Mouse (Mus musculus) skeletal muscle tissue, adult 2 months (tissue): ENCODE data around the gene Sart1.
"Not testable (repeated sequence)": the region's sequence is repeated elsewhere in the genome, so short reads cannot be mapped to it uniquely, and the experiment has no call there.

Source experiments
- DNase-seq: peaks from one replicate; pipeline ENCODE4 v3.0.0-alpha.2; 2012; ENCODE audit warnings: low read depth, low spot score

Gene Sart1

DNA sequence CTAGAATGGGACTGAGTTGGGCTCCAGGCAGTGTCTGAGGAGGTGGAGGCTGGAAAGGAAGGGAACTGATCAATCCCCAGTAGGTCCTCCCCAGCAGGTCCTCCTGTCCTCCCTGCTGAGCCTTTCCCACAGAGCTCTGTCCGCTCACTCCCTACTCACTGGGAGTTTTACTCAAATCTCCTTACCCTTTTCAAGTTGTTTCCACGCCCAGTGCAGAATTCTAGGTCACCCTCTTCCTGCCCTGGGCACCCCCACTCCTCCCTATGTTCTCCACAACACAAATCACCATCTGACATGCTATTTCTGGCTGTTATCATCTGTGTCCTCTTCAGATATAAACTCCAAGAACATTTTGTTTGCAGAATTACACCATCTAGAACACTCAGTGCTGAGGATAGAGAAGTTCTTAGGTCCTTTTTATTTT lies 26.0 kb upstream of the Sart1 start:
- DNase-seq: no peak

DNA sequence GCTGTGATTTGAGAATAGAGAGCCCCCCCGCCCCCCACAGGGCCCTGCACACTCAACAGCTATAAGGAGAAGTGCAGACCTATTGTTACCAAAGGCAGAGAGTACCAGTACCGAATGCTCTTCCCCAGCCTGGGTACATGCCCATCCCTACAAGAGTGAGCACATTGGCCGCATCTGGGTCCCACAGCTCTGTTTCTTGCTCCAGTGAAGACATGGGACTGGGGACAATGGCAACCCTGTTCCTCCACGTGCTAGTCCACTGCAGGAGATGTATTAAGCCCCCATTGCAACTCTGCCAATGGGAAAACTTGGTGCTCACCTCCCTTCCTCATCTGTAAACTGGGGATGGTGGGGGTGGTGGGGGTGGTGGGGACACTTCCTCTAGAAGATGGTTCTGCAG lies 25.3 kb upstream of the Sart1 start:
- no peak for DNase-seq

DNA sequence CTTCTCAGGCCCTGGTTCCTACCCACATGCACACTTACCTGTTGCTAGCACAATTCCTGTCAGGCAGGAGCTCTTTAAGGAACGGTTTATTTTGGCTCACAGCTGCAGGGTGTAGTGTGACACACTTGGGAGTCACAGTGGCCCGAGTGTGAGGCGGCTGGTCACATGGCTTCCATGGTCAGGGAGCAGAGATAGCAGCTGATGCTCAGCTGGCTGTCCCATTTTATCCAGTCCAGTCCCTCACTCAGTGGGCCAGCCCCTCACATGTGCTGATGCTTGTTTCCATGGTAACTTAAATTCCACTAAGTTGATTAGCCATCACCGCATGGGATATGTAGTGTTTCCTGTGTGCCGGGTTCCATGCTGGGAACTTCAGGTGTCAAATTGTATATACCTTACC lies 23.5 kb upstream of the Sart1 start:
- peak; percentile 82 for DNase-seq

DNA sequence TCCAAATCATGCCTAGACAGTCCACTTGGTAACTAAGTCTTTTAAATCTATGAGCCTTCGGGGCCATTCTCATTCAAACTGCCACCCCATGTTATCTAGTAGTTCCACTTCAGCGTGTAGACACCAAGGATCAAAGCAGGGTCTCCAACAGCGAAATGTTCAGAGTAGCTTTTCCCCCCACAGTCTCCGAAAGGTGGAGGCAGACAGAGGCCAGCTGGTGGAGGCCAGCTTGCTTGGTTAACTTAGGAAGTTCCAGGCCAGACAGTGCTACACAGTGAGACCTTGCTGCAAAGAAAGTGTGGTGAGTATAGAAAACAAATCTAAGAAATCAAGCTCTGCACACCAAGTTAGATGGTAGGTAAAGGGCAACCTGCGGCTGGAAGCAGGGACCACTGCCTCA lies 22.1 kb upstream of the Sart1 start:
- DNase-seq: no peak

DNA sequence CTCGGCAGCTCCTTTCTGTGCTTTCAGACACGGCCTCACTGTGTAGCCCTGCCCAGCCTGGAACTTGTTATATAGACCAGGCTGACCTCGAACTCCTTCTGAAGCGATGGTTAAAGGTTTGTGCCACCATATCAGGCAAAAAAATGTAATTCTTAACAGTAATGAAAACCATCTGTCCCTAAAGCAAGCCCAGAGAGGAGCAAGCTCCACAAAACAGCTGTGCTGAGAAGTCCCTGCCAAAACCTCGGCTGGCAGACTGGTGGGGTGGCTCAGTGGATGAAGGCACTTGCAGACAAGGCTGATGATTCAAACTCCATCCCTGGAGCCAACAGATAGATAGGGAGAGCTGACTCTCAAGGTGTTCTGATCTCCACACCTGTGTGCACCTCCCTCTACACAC lies 20.6 kb upstream of the Sart1 start:
- DNase-seq: no peak

DNA sequence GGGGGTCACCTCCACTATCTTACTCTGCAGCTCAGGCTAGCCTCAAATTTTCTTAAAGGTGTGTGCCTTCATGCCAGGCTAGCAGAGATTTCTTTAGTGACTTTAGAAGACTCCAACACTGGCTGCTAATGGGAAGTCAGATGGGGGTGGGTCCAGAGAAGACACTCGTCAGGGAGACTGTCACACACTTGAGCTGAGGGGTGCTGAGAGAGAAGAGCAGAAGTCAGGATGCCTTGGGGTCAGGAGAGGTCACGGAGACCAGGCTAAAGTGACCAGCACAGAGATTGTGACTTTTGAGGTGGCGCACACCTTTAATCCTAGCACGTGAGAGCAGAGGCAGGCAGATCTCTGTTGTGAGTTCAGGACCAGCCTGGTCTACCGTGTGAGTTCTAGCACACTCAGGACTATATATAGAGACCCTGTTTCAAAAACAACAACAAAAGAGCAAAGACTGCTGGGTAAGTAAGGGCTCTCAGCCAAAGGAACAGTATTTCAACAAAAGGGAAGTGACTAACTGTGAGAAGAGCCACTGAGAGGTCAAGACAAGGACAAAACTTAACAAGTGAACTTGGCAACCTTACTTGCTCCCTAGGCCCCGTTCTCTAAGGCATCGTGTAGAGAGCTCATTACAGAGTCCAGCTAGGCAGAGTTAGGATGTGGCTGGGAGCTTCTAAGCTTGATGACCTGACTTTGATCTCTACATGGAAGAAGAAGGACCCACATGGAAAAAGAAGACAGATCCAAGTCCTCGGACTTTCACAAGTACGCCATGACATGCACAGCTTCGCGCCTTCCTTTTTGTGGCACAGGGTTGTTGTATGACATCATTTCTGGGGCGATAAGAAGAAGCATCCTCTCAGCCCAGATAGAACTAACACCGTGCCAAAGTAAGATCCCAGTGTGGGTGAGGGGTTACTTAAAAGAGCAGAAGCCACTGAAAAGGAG lies 19.8 kb upstream of the Sart1 start:
- DNase-seq: no peak

DNA sequence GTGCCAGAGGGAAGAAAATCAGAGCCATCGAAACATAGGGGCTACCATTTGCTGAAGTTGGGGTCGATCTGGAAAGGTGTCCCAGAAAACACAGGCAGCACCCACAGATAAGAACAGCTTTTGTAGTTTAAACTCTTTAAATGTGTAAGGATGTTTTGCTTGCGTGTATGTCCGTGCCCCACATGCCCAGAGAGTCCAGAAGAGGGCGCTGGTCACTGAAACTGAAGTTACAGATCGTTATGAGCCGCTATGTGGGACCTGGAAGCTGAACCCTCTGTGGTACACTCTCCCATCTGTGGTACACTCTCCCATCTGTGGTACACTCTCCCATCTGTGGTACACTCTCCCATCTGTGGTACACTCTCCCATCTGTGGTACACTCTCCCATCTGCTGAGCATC lies 18.6 kb upstream of the Sart1 start:
- peak; percentile 88 for DNase-seq

DNA sequence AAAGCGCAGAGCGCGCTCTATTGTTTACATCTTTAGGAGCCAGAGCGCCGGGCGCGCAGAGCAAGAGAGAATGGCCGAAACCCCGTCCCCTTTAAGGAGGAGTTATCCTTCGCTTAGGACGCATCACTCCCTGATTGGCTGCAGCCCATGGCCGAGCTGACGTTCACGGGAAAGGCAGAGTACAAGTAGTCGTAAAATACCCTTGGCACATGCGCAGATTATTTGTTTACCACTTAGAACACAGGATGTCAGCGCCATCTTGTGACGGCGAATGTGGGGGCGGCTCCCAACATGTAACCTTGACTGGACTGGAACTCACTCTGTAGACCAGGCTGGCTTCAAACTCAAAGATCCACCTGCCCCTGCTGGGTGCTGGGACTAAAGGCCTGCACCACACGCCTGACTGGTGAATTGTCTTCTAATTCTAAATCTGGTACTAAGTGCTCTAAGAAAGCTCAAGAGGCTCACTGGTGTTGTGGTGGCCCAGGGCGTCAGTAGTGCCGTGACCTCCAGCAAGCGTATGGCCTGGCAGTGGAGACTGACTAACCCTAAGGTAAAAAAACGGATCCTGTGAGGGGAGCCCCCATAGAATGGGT lies 18.1 kb upstream of the Sart1 start:
- DNase-seq: peak; percentile 76

DNA sequence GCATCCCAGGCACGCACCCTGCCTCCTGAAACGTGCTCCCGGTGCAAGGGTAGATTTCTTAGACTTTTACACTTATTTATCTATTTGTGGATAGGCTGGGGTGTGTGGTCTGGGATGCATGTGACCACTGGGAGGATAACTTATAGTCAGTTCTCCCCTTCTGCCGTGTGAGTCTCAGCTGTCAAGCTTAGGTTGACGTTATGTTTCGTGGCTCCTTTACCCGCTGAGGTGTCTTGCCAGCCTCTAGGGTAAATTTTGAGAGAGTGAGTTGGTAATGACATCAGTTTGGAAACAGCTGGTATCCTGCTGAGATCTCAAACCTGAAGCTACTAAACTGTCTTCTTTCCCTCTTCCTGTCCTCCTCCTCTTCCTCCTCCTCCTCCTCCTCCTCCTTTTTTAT lies 17.4 kb upstream of the Sart1 start:
- no peak for DNase-seq

DNA sequence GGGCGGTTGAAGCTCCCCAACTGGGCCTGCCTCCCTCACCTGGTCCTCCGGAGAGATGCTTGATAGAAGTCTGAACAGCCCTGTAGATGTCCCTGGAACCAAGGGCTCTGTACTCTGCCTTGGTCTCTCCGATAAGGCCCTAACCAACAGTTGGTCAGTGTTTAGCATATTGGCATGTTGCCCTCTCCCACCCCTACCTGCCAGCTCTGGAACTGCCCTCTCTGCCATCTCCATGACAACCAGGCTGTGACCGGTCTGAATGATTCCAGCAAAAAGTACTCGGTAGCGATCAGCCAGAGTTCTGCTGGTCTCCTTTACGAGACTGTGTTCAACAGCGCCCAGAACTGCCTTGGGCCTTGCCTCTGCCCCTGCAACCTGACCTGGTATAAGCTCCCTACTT lies 13.8 kb upstream of the Sart1 start, which contains the start of gene Tsga10ip:
TSS of gene Tsga10ip (minus strand) at position 234 of the 400 bp plus-strand sequence.
- DNase-seq: no peak

DNA sequence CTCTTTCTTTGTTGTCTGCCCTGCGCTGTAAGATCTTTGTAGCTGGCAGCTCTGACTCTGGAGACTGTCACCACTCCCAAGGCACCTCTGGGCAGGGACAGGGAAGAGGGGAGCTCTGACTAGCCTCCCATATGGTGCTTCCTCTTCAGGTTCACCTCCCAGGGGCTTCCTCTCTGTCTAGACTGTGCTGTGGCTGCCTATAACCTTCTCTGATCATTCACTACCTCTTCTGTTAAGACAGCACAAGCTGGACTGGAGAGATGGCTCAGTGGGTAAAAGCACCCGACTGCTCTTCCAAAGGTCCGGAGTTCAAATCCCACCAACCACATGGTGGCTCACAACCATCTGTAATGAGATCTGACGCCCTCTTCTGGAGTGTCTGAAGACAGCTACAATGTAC lies 12.6 kb upstream of the Sart1 start:
- DNase-seq: not testable (repeated sequence)

DNA sequence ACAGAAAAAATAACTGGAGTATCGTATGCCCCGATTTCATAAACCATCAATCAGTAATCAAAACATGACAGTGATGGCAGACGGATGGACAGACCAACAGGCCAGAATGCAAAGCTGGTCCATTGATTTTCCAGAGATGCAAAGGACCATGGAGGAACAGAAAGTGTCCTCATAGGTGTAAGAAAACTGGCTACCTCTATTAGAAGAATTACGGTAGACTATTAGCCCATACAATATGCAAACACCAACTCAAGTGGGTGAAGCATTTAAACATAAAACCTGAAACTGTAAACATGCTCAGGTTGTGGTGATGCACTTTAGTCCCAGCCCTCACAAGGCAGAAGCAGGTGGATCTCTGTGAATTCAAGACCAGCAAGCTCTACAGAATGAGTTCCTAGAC lies 6.9 kb upstream of the Sart1 start:
- no peak for DNase-seq

DNA sequence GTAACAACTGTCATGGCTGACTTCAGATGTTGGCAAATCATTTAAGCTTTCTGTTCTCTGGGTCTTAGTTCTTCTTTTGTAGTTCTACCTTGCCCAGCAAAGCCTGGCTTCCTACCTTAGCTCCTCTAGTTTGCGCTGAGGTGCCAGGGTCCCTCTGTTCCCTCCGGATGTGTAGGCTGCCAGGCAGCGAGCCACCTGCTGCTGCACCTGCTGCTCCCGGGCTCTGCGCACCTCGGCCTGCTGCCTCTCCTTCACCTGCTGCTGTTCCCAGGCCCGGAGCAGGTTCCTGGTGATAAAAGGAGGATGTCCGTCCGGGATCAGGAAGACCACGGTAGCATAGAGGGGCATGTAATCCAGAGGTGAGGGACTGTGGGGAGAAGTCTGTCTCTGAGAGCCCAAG lies 5.7 kb upstream of the Sart1 start:
- no peak for DNase-seq

DNA sequence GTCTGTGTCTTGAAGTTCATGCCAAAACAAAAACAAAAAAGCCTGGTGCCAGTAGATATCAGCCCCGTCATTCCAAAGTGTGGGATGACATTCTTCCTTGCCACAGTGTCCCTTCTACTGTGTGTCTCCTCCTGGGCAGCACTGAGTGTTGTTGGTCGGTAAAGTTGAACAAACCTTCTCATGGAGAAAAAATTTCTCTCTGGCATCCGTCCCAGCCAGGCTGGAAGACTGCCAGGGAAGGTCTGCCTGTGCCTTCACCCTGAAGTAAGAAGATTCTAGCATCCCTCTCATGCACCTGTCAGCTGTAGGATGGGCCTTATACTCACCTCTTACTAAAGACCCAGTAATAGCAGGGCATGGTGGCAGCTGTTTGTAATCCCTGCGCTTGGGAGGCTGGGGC lies 4.4 kb upstream of the Sart1 start:
- no peak for DNase-seq

DNA sequence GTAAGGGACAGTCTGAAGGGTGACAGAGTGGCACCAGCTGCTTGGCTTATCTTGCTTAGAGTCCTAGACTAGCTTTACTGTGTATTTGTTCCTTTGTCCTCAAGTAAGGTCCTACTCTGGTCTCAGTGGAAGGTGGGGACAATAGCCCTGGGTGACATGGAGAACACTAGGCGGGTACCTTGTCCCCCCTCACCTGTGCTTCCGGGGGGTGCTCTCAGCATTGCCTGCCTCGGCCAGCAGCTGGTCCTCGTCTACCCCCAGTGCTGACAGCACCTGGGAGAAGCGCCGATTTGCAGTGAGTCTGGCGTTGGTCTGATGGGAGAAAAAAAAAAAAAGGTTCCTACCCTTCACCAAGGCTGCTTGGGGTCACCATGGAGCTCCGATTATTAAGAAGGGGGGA lies 1.9 kb upstream of the Sart1 start:
- DNase-seq: no peak

DNA sequence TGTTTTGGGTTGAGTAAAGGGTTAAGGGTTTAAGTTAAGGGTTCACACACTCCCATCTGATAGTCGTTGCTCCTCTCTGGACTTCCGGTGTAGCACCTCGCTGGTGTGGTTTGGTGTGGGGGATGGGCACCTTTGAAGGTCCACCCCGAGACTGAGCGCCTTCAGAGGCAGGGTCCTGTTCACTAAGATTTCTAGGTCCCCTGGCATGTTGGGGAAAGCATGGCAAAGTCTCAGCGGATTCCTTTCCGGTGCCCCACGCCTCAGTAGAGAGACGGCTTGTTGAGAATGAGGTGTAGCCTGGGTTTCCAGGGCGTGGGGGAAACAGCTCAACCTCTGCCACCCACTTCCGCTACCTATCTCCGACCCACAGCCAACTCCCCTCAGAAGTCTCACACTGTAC lies 1.1 kb upstream of the Sart1 start:
- no peak for DNase-seq

DNA sequence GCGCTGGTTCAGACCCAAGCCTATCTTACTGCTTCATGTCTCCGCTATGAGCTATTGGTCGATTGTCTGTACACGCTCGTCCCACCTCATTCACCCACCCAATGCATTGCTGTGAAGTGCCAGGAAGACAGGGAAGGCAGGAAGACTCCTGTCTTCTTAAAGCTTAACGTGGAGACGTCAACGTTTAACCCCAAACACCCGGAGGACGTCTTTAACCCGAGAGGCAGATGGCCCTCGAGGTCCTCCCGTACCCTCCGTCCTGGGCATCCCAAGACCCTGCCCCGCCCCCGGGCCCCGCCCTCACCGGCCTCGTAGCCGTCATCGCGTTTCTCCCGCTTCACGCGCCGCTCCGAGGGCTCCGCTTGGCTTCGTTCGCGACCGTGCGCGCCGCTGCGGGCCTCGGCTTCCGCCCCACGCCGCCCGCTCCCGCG lies 477 bp downstream of the Sart1 start:
- DNase-seq: no peak

DNA sequence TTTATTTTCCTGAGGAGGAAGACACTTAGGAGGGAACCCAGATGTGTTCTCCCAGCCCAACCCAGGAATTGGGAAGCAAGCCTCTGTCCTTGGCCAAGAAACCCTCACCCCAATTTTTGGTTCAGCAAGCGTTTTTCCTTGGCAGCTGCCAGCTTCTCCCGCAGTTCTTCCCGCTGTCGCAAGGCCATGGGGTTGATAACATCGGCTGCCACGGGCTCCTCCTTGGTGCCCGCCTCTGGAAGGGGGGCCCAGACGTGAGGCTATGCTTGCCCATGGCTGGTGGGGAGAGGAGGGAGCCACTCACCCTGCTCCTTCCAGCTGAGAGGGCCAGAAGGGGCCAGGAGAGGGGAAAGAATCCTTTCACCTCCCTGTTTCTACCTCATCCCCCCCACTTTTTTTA lies 3.8 kb downstream of the Sart1 start:
- DNase-seq: no peak

DNA sequence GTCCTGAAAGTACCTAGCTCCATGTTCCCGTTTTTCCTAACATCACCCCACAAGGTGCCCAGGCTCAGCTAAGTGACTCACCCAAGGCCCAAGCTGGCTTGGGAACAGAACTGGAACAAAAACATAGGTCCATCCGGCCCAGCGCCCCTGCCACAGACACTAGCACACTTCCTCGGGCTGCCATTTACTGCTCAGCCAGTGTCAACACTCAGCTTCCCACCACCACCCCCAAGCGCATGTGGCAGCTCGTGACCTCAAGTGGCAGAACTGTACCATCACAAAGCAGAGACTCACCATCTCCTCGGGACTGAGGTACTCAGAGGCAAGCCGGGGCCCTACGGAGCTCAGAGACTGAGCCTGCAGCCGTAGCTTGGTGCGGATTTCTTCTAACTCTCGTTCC lies 5.2 kb downstream of the Sart1 start:
- no peak for DNase-seq

DNA sequence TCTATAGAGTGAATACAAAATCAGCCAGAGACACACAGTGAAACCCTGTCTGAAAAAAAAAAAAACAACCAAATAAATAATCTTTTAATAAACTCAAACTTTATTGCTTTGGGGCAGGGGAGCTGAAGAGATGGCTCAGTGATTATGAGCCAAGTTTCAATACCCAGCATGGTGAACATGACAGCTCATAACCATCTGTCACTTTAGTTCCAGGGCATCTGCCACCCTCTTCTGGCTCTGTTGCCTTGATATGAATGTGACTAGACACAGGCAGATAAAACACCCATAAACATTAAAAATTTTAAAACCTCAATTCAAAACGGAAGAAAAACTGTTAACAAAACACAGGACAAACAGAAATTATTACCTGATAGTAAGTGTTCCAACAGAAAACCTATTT lies 11.1 kb downstream of the Sart1 start:
- DNase-seq: no peak

DNA sequence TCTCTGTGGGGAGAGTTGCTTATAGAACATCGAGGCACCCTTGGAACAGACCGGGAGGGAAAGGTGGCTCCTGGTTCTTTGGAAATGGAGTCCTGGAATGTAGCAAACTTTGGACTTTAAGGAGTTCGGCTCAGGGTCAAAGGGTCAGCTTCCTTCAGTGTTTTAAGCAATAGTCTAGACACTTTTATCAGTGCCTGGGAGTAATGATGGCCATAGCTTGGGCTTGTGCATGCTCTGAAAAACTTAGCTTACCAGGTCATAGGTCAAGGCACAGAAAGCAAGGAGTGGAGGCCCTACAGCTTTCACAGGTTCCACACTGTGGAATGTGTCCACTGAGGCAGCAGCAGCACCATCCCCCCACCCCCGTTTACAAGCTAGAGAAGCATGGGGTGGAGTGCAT lies 13.8 kb downstream of the Sart1 start:
- no peak for DNase-seq

DNA sequence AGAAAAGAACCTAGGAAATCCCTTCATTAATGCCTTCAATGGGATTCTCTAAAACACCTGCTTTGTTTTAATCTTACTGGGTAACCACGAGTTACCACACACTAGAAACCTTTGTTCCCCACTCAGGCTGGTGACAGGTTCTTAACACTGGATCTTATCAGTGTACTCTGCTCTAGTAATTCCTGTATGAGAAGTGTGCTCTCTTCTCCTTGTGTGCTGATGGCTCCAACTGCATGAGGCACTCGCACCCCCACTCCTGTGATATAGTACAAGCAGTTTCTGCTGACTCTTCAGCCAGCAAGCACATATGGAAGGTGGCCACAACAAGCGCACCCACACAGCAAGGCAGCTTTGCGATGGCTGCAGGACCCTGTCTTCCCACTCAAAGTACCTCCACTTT lies 14.3 kb downstream of the Sart1 start:
- no peak for DNase-seq

DNA sequence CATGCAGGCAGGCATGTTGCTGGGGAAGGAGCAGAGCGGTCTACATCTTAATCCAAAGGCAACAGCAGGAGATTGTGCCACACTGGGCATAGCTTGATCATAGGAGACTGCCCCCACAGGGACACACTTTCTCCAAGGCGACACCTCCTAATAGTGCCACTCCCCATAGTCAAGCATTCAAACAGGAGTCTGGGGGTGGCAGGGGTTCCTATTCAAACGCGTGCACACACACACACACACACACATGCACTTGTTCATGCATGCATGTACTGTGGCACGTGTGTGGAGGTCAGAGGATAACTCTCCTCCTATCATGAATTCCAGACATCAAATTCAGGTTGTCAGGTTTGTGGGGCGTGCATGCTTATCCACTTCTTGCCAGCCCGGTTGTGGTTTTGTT lies 15.8 kb downstream of the Sart1 start:
- DNase-seq: no peak
